Mouse (Mus musculus): ENCODE measurements at regions not wholly inside any gene's neighbourhood (a gene's known extent, or its start where the extent isn't known, plus 50 kb on each side); places are given as distances from the start of the nearest gene placed in this dataset.

DNA sequence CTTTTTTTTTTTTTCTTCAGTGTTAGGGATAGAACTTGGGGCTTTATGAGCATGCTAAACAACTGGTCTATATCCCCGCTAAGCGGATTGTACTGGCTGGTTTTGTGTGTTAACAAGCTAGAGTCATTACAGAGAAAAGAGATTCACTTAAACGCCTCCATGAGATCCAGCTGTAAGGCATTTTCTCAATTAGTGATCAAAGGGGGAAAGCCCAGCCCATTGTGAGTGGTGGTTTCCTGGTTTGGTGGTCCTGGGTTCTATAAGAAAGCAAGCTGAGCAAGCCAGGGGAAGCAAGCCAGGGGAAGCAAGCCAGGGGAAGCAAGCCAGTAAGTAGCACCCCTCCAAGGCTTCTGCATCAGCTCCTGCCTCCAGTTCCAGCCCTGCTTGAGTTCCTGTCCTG, 147.9 kb upstream of the 4931429L15Rik start:
- no peak for TF ChIP-seq CTCF (IDR thresholded peaks at IDR 0.05; ENCODE audit: borderline replicate concordance, insufficient read depth, low read length)
- no peak for TF ChIP-seq POLR2A (IDR thresholded peaks at IDR 0.05; ENCODE audit: low read depth, low read length)
- no peak overlapping the region for H3K4me3 ChIP-seq (ENCODE audit: insufficient read depth, low read length)
- H3K27ac ChIP-seq (ENCODE audit: insufficient read depth, low read length) = no peak overlapping the region
- no peaks in the 10 kb centered on the region for H3K4me1 ChIP-seq (ENCODE audit: control insufficient read depth, insufficient read depth, low read length)

DNA sequence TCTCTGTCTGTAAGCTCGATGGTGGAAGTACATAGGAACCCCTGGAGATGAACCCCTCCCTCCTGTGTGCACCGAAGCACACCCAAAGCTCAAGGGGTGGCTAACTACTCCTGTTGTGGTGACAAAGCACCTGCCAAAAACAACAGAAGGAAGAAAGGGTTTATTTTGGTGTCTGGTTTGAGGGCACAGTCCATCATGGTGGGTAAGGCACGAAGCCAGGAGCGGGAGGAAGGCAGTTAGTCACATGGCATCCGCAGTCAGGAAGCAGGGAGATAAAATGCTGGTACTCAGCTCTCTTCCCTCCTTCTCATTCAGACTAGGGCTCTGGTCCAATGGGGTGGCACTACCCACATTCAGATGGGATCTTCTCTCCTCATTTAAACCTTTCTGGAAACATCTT, 142.9 kb upstream of the 4931429L15Rik start:
- Histone ChIP-seq H3K4me1 (ENCODE audit: control insufficient read depth, insufficient read depth, low read length) (no peaks in the 10 kb centered on the region), H3K4me3 (ENCODE audit: insufficient read depth, low read length) (no peak overlapping the region), H3K27ac (ENCODE audit: insufficient read depth, low read length) (no peak overlapping the region)
- TF ChIP-seq CTCF (IDR thresholded peaks at IDR 0.05; ENCODE audit: borderline replicate concordance, insufficient read depth, low read length) = no peak
- no peak for TF ChIP-seq POLR2A (IDR thresholded peaks at IDR 0.05; ENCODE audit: low read depth, low read length)

DNA sequence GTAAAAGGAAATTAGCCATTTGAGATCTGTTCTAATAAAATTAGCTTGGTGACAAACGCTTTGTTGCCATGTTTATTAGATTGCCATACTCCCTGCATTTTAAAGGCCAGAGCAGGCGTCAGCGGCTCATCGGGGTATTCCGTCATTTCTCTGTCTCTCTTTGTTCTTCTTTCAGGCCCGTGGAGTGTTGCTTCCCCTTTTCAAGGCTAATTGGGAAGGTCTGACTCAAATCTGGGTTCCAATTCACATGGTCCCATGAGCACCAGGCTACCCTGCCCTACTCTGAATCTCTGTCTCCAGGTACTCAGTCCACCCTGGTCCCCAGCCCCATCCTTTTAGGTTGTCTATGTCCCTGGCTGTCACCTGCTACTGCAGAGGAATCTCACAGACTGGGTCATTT, 138.2 kb upstream of the 4931429L15Rik start:
- no peak for TF ChIP-seq CTCF (IDR thresholded peaks at IDR 0.05; ENCODE audit: borderline replicate concordance, insufficient read depth, low read length)
- no peak for TF ChIP-seq POLR2A (IDR thresholded peaks at IDR 0.05; ENCODE audit: low read depth, low read length)
- H3K4me3 ChIP-seq (ENCODE audit: insufficient read depth, low read length) = no peak overlapping the region
- no peak overlapping the region for H3K27ac ChIP-seq (ENCODE audit: insufficient read depth, low read length)
- no peaks in the 10 kb centered on the region for H3K4me1 ChIP-seq (ENCODE audit: control insufficient read depth, insufficient read depth, low read length)

DNA sequence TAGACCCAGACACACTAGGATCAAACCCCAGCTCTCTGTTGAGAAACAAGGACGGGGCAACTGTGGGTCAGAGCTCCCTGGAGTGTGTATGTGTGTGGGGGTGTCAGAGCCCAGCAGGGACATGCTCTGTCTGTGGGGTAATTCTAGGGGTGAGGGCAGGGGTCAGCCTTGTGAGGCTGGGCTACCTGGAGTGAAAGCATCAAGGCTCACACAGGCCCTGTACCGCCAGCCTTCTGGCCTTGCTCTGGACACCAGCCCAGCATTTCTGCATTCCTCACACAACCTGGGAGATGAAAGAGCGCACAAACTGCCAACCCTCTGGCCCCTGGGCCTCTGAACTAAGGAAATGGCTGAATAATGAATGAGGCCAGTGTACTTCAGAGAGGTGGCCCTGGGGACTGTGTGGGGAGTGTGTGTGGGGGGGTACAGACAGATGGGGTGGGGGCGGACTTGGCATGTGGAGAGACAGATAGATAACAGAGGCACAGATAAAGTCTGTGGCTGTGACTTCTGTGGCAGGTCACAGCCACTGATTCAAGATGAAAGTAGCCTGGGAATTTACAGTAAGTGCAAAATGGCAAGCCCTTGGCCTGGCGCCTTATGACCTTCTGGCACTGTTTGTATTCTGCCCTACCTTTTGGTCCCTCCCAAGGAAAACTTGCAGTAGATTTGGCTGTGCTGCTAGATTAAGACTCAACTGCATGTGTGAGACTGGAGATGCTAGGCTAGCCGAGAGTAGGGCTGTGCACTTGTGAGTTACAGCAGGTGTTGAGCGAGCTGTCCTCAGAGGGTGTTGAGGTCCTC, 135.2 kb upstream of the 4931429L15Rik start:
- H3K4me3 ChIP-seq (ENCODE audit: insufficient read depth, low read length) = no peak overlapping the region
- H3K4me1 ChIP-seq (ENCODE audit: control insufficient read depth, insufficient read depth, low read length) = no peaks in the 10 kb centered on the region
- H3K27ac ChIP-seq (ENCODE audit: insufficient read depth, low read length) = no peak overlapping the region
- TF ChIP-seq CTCF (IDR thresholded peaks at IDR 0.05; ENCODE audit: borderline replicate concordance, insufficient read depth, low read length) (no peak), POLR2A (IDR thresholded peaks at IDR 0.05; ENCODE audit: low read depth, low read length) (no peak)

DNA sequence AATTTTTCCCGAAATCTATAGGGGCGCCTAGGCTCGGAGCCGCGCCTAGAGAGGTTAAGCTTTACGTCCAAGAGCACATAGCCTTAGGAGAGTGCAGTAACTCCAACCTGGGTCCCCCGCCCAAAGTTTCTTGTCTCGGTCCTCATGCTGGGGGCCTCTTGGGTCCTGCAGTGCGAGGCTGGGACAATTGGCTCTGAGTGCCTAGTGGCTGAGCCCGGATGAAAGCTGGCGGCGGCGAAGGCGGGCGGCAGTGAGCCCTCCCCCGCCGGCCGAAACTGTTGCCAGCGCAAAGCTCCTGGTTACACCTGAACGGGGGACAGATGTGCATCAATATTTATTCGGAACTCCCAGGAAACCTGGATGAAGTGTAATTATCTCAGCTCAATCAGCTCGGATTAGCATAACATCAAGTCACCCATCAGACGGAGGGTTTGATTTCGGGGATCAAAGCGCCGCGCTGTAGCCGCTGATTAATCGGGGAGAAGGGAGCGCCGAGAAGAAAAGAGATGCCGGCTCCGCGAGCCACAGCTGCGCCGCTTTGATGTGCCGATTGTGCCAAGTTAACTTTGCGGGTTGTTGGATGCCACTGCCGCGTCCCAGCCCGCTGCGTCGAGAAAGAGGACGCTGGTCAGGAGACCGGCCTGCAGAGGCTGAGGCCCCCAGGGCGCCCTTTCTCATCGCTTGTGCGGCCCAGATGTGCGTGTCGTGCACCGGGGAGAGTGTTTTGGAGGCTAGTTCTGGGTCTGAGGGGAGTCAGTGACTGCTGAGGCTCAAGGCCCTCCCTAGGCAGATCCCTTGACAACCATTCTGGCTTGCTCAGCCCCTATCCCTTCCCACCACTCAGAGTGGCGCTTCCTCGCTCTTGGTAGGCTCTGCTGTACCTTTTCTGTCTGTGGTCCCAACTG, 123.7 kb upstream of the 4931429L15Rik start:
- TF ChIP-seq CTCF (IDR thresholded peaks at IDR 0.05; ENCODE audit: borderline replicate concordance, insufficient read depth, low read length) (no peak), POLR2A (IDR thresholded peaks at IDR 0.05; ENCODE audit: low read depth, low read length) (no peak)
- Histone ChIP-seq H3K4me3 (ENCODE audit: insufficient read depth, low read length) (no peak overlapping the region; the same call in 1 of the 2 replicates), H3K4me1 (ENCODE audit: control insufficient read depth, insufficient read depth, low read length) (no peaks in the 10 kb centered on the region), H3K27ac (ENCODE audit: insufficient read depth, low read length) (no peak overlapping the region)

DNA sequence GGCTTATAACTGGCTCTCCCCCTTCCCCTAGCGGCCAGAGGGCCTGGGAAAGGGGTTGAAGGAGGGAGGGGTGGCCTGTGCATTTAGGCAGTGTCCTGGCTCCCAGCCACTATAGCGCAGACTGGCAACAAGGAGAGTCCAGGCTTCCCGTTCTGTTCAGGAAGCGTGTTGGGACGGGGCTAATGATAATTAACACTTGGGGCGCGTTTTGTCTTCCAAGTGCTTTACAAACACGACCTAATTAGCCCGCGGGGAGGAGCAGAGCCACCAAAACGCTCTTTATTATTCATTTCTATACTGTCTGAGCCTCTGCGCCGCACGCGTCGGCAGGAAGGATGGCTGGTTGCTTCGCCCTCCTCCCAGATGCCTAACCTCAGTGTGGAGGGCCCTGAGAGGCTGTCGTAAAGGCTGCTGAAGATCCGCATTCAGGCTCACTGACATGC, 123.0 kb upstream of the 4931429L15Rik start:
- no peak overlapping the region for H3K4me3 ChIP-seq (ENCODE audit: insufficient read depth, low read length)
- no peak overlapping the region for H3K27ac ChIP-seq (ENCODE audit: insufficient read depth, low read length)
- TF ChIP-seq POLR2A (IDR thresholded peaks at IDR 0.05; ENCODE audit: low read depth, low read length) = no peak
- TF ChIP-seq CTCF (IDR thresholded peaks at IDR 0.05; ENCODE audit: borderline replicate concordance, insufficient read depth, low read length) = no peak
- H3K4me1 ChIP-seq (ENCODE audit: control insufficient read depth, insufficient read depth, low read length) = no peaks in the 10 kb centered on the region

DNA sequence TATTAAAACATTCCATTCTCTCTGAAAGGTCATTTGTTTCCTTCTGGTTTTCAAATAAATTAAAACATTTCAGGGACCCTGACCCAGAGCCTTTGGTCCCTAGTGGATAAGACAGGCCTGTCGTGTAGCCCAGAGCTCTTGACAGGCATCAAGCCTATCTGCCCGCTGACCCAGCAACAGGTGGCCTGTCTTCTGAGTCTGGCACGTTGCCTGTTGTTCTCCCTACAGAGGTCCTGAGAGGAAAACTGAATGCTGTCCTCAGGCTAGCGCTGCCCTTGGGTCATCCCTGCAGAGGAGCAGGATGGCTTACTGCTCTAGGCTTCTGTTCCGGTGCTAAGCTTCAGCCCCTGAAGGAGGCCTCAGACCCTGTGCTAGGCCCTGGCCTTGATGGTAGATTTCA, 120.4 kb upstream of the 4931429L15Rik start:
- TF ChIP-seq POLR2A (IDR thresholded peaks at IDR 0.05; ENCODE audit: low read depth, low read length) (no peak), CTCF (IDR thresholded peaks at IDR 0.05; ENCODE audit: borderline replicate concordance, insufficient read depth, low read length) (no peak)
- H3K4me1 ChIP-seq (ENCODE audit: control insufficient read depth, insufficient read depth, low read length) = no peaks in the 10 kb centered on the region
- no peak overlapping the region for H3K27ac ChIP-seq (ENCODE audit: insufficient read depth, low read length)
- no peak overlapping the region for H3K4me3 ChIP-seq (ENCODE audit: insufficient read depth, low read length)

DNA sequence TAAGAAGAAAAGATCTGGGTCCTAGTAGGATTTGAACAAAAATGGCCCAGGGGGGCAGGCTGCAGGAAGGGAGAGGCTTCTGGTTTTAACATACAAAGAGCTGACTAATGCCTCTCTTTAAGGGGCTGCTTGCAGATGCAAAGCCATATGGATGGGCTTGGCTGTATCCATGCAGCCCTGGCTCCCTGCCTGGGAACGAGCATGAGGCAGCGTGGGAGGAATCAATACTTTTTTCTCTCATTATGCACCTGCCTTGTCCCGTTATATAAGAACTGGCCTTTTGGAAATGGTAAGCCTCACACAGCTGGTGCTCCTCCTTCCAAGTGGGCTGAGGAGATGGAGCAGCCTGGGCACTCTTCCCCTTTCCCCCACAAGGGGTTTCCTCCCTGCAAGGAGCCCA, 114.9 kb upstream of the 4931429L15Rik start:
- H3K4me3 ChIP-seq (ENCODE audit: insufficient read depth, low read length) = no peak overlapping the region
- TF ChIP-seq CTCF (IDR thresholded peaks at IDR 0.05; ENCODE audit: borderline replicate concordance, insufficient read depth, low read length) = no peak
- no peak for TF ChIP-seq POLR2A (IDR thresholded peaks at IDR 0.05; ENCODE audit: low read depth, low read length)
- no peak overlapping the region for H3K27ac ChIP-seq (ENCODE audit: insufficient read depth, low read length)
- H3K4me1 ChIP-seq (ENCODE audit: control insufficient read depth, insufficient read depth, low read length) = no peaks in the 10 kb centered on the region

DNA sequence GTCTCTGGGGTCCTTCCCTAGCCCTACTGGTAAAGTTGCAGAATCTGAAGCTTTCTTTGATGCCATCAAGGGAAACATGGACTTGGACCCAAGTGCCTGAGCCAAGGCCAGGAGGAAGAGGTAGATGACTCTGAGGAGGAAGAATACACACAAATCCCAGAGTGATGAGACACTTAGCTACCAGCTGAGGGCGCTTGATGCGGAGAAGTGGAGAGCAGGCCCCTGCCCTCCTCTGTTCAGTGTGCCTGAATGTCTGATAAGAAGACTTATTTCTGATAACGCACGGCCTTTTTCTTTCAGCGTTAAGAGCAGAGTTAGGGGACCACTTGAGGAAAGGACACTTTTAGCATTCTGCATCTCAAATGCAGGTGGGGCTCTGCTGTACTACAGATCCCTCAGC, 113.9 kb upstream of the 4931429L15Rik start:
- TF ChIP-seq CTCF (IDR thresholded peaks at IDR 0.05; ENCODE audit: borderline replicate concordance, insufficient read depth, low read length) (no peak), POLR2A (IDR thresholded peaks at IDR 0.05; ENCODE audit: low read depth, low read length) (no peak)

DNA sequence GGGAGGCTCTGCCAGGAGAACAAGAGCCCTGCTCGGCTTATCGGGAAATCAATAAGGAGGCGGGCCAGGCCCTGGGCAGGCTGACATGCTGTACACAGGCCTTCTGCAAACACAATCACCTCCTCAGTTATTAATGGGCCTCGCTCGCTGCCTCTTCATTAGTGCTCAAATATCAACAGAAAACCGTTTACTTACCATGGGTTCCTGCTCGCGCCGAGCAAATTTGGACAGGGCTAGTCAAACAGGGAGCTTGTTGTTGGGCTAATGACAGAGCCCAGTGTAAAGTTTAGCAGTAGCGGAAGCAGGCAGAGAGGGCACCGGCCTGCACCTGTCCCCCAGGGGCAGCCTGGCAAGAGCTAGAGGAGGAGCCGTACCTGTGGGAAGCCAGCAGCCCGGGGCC, 111.3 kb upstream of the 4931429L15Rik start:
- TF ChIP-seq CTCF (IDR thresholded peaks at IDR 0.05; ENCODE audit: borderline replicate concordance, insufficient read depth, low read length) = no peak
- TF ChIP-seq POLR2A (IDR thresholded peaks at IDR 0.05; ENCODE audit: low read depth, low read length) = no peak
- Histone ChIP-seq H3K4me1 (ENCODE audit: control insufficient read depth, insufficient read depth, low read length) (no peaks in the 10 kb centered on the region), H3K27ac (ENCODE audit: insufficient read depth, low read length) (no peak overlapping the region), H3K4me3 (ENCODE audit: insufficient read depth, low read length) (no peak overlapping the region)

More for the DNA sequence above, 113.9 kb upstream of the 4931429L15Rik start:
- Histone ChIP-seq H3K4me1 (ENCODE audit: control insufficient read depth, insufficient read depth, low read length) (no peaks in the 10 kb centered on the region), H3K4me3 (ENCODE audit: insufficient read depth, low read length) (no peak overlapping the region), H3K27ac (ENCODE audit: insufficient read depth, low read length) (no peak overlapping the region)

All from embryonic fibroblast, embryonic 13.5 days (primary cell).